Mouse (Mus musculus) adrenal gland, adult (tissue): ENCODE measurements around the gene Schip1.

ENCODE experiments used
- DNase-seq, 2 experiments: peaks; one replicate each; pipeline ENCODE4 v3.0.0; 2022 to 2023; ENCODE audit warnings: low spot score in 1 of 2; ENCODE audit not compliant: inconsistent age in 2 of 2

Gene Schip1

DNA sequence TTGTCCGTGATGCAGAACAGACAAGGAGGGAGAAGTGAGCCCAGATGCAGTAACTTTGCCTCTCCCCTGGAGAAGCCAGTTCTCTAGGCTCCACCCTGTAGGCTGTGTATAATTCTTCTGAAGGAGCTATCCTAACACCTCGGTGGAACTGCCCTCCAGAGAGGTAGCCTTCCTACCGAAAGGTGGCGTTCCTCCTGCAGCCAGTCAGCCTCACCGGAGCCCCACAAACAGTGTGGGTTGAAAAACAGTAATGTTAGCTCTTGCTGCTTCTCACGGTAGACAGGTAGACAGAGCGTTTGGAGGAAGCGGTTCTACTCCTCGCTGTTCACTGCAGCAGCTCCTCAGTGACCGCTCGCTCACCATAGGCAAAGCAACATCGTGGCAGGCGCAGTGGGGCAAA lies 517.0 kb downstream of the Schip1 start:
- DNase-seq = no peak

DNA sequence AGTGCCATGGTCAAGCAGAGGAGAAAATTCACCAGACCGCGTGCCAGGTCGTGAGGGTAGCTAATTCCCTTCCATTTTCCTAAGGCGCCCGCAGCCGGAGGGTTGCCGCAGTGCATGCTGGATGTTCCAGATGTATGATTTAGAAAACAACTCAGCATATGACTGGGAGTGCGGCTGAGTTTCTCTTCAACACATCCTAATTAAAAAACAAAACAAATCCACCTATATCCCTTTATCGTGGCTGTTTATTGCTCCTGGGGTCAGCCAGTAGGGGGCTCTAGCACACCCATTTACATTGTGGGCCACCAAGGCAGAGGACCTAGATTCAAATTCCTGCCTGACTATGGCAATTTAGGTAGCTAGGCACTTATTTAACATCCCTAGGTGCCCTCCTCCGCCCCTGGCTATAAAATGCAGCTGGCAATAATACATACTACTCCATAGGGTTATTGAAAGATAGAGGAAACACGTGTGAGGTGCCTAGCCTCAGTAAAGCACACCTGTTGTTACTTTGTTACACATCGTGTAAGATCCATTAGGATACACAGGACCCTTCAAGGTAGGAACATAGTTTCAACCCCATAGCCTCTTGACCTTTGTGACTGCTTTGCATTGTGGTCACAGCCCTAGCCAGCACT lies 517.6 kb downstream of the Schip1 start:
- no peak for DNase-seq

- peak in 1 of 2 experiments; percentile 47 for DNase-seq
These were observed 518.6 kb downstream of the Schip1 start for GRCm38 (mm10) chr3:68583031-68583693.

- peak; percentile 48 to 82 for DNase-seq
These were observed 519.3 kb downstream of the Schip1 start for GRCm38 (mm10) chr3:68583771-68584511.

DNA sequence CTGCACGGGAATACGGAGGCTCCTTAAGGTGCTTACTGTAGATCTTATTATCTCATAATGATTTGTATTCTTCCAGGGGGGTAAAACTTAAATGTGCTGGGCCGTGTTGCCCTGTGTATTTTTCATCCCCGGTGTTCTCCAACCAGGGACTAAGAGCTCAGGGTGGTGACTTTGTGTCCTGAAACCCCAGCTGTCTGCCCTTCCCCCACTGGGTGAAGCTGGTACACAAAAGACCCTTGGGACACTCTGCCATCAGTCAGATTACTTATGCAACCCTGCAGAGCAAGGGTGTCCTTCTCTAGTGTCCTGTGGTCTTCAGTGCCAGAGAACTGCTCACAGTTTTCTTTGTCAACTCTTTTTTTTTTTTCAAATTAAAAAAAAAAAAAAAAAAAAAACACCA lies 520.6 kb downstream of the Schip1 start:
- DNase-seq = peak in 1 of 2 experiments; percentile 34

- DNase-seq = peak in 1 of 2 experiments; percentile 39
These were observed 522.1 kb downstream of the Schip1 start for GRCm38 (mm10) chr3:68586646-68587064.

- no peak for DNase-seq
These were observed 523.1 kb downstream of the Schip1 start for GRCm38 (mm10) chr3:68587567-68588245.

DNA sequence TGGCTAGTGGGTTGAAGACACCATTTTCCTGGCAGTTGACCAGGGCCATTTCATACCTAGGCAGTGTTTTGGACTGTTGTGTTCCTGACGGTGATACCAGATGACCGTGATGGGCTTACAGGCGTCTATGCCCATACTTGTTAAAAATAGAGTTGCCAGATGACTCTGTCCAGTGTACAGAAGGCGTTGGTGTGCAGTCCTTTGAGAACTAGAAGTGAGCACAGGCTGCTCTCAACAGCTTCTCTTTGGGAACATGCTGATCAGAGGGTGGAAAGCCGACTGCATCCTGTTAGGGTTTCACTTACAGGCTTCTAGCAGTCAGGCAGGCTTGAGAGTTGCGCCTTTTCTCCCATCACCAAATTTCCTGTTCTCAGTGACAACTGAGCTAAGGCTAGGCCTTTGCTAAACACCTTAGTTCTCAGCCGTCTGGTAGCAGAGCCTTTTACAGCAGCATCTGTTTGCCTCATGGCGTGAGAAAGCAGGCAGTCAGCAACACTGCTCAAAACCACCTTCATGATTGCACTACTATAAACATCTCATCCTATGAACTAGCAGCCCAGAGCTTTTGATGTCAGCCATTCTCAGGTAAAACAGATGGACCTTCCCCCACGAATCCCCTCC lies 524.7 kb downstream of the Schip1 start:
- no peak for DNase-seq

DNA sequence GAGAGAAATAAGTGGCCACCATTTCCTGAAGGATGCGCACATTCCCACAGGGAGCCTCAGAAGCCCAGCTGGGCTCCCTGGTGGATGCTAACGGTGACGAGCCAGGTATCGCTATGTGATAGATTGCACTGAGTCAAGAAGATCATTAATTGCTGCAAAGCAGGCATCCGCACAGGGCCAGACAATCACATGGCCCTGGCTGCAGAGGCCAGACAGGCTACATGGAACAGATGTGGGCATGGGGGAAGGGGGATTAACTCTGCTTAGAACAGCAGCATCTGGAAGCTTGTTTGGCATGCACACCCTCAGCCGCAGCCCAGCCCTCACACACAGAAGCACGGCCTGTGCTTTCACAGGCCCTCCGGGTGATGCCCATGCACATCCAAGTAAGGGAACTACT lies 525.8 kb downstream of the Schip1 start:
- no peak for DNase-seq

DNA sequence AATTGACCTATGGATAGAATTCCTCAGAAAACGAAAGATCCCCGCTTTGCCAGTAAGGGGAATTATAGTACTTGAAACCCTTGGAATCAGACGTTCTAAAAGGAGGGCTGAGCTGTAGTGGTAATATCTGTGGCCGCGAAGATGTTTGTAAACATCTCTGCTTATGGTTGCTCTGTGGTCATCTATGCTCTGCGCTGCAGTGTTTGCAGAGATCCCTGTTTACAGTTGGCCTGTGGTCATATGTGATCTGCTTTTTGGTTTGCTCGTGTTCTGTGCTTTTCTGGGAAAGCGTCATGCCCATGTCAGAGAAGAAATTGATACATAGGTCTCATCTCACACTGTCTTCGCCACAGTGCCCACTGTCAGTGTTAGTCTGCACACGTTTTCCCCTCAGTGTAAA lies 528.0 kb downstream of the Schip1 start:
- no peak for DNase-seq

- no peak for DNase-seq
These were observed 528.7 kb downstream of the Schip1 start for GRCm38 (mm10) chr3:68593073-68593867.

DNA sequence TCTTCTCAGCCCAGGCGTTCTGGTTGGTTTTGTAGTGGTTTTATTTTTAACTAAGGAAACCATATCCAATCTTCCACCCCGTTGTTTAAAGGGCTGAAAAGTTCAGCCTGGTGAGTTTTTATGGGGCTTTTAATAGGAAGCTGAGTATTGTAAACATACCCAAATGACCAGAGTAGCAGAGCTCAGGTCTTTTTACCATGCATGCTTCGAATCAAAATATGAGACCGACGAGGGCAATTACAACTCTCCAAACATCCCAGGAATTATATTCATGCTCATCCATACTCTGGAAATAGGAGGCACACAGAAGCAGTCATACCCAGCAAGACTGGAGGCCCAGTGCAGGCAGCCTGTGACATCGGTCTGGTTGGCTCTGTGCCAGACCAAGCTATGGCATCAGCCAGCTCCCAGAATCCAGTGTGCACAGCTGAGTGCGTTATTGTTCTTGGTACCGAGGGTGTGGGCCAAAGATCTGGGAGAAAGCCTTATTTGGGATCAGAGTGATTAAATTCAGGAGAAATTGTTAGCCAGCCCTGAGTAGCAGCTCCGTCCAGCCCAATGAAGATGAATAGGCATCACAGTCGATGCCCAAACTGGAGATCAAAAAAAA lies 530.8 kb downstream of the Schip1 start:
- DNase-seq = no peak

- no peak for DNase-seq
These were observed 532.3 kb downstream of the Schip1 start for GRCm38 (mm10) chr3:68596938-68597337.

- DNase-seq = no peak
These were observed 538.3 kb downstream of the Schip1 start for GRCm38 (mm10) chr3:68602891-68603290.

GRCm38 (mm10) chr3:68604467-68604866 lies 539.9 kb downstream of the Schip1 start:
- DNase-seq = no peak

GRCm38 (mm10) chr3:68604962-68605361 lies 540.4 kb downstream of the Schip1 start:
- no peak for DNase-seq

GRCm38 (mm10) chr3:68605942-68606603 lies 541.5 kb downstream of the Schip1 start:
- no peak for DNase-seq

DNA sequence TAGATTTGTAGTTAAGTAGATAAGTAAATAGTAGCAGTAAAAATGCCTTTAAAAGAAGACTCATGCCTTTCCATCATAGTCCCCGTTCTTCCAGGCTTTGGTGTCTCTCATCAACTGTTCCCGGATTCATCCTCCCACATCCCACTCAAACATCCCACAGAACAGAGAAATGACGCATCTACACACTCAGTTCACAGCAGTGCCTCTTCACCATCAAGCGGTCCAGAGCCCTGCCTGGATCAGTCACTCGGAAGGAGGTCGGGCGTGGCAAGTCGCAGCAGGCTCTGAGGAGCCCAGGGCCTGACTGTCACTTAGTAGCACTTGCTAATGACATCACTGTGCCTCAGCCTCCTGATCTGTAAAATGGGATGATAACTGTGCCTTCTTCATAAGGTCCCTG lies 542.1 kb downstream of the Schip1 start:
- DNase-seq = no peak

DNA sequence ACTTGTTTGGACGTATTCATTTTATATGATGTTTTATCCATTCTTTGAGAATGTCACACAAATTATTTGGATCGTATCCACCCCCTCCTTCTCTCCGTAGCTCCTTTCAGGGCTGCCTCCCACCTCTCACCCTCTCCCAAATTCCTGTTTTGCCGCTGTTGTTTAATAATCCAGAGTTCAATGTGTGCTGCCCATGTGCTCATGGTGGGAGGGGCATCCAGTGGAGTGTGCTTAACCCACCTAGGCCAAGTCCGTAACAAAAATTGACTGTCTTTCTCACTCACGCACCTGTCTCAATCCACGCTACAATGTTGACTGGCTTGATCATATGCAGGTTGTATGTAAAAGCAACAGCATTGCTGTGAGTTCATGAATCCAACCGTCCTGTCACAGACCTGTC lies 542.7 kb downstream of the Schip1 start:
- DNase-seq = no peak
